Mouse (Mus musculus) adrenal gland (tissue): ENCODE measurements around the gene Selenok.

ENCODE experiments used
- intact Hi-C: fragments of 180-260 bp; cut with DNase I; formaldehyde crosslinking; loops from one replicate; pipeline ENCODE4 v1.15.1; 2025
- long read RNA-seq, 2 experiments: library from polyadenylated mRNA; unstranded; transcript quantifications; one replicate each; pipeline ENCODE4 v2.0.0; 2020; ENCODE audit warnings: borderline replicate concordance in 1 of 2; ENCODE audit not compliant: insufficient replicate concordance in 1 of 2

The Selenok gene
- long read RNA-seq, experiment 1, transcript Selenok-201 (5 exons, 1,678 nt) = major isoform, 180 of 185 reads
- long read RNA-seq, experiment 1, partial matches to known transcripts = 2 of 185 reads
- long read RNA-seq, experiment 1, other reads (novel, unspliced or antisense) = 3 of 185 reads
- long read RNA-seq, experiment 2, transcript Selenok-201 (5 exons, 1,678 nt) = major isoform, 306 of 312 reads
- long read RNA-seq, experiment 2, partial matches to known transcripts = 1 of 312 reads
- long read RNA-seq, experiment 2, other reads (novel, unspliced or antisense) = 5 of 312 reads

DNA sequence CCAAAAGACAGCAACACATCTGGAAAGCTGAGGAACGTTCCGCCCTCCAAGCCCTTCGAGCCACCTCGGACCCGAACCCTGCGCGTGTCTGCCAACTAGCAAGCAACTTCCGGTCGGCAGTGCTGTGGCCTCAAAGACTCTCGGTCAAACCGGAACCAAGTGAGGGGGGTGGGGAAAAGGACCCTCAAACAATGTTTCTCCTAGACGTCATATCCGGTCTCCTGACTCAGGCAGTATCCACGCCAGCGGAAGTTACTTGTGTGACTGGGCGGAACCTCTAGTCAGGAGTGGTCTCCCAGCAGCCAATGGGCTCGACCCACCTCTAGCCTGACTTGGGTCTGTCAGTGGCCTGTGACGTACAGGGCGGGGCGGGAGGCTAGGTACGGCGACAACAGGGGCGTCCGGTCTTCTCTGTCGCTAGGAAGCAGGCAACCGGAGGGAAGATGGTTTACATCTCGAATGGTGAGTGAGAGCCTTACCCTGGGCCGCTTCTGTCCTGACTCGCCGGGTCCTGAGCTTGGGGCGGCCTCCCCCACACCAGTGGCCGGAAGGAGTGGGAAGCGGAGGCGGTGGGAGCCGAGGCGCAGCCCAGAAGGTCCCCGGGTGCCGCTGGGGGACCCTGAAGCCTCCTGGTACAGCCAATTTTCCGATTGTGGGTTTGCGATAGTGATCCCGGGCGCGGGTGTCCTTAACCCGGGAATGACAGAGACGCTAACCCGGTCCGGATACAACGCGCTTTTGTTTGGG lies at the start of gene Selenok:
Selenok (plus strand) TSS at position 234 of the 747 bp plus-strand sequence.
- intact Hi-C loops = no loop called here

DNA sequence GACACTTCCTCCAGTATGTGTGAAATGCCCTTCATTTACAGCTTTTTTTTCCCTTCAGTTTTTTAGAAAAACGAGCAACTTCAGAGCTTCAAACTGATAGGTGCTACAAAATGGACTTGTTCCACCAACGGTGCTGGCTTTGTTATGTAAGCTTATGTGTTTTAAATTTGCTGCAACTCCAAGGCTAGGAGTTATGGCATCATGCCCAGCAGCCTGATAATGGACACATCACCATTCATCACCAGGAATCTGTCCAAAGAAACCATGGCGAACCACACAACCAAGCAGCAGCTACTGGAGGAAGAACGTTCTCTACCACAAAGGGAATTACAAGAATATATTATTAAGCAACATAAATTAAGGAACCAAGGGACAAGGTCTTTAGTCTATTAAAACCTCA lies 39.1 kb upstream of the Selenok start:
- intact Hi-C loops = no loop called here

DNA sequence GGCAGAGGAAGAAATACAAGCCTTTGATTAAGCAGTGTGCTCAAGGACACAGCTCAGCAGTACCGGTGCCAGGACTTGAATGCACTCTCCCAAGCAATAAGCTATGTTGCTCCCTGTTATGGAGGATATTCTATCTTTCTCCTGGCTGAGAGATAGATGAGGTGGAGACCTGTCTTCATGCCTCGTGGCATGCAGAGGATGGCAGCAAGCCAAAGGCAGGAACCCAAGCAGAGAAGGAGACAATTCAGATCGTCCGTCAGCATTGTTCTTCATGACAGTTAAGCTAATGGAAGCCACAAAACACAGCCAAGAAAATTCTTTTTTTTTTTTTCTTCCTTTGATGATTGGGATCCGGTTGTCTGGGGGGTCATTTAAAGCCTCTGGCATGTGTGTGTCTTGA lies 32.6 kb upstream of the Selenok start:
- intact Hi-C loops = no loop called here

DNA sequence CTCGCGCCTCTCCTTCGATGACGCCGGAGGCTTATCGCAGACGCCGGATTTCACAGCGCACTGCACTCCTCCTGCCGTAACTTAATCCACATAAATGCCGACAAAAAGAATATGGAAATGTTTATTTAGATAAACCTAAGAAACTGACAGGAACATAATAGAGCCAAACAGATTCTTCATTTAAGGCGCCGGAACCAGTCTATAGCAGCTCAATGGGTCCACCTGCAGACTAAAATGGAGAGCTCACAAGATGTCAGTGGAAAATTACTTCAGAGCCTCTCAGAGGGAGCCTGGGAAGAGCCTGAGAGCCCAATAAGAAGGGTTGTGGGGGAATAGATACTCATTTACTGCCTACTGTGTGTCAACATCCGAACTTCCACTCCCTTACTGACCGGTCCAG lies 30.6 kb upstream of the Selenok start:
- intact Hi-C loops = no loop called here

DNA sequence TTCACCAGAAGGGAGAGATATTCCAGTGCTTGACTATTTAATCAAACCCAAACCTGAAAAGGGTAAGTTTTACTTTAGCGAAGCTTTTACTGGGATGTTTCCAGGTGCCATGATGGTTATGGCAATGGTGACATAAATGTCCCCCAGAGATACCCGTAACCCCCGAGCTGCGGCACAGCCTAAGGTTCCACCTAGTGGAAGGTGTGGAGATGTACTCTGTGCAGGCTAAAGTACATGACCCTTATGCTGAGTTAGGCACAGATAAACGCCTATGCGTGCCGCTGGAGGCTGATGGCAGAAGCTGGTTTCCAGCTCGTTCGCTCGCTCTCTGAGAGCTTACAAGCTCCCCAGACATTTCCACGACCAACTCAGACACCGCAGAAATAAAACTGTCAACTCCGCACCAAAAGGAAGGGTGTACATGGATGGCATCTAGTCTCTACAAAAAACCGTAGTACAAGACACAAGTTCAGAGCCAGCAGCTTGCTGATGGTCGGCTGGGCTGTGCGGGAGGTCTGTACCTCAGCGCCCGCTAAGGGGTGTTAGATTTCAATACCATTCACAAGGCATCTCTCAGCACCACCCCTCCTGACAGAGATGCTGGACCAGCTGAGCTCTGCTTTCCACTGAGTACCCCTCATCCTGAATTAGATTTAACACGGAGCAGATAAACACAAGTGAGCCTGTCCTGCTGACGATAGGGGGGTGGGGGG lies 28.4 kb upstream of the Selenok start:
- intact Hi-C loops = loop anchor here (2.0 to 5.0 kb wide), 3 partner anchors 217 to 497 kb away; partner anchors contain the start of gene Cacna2d3

DNA sequence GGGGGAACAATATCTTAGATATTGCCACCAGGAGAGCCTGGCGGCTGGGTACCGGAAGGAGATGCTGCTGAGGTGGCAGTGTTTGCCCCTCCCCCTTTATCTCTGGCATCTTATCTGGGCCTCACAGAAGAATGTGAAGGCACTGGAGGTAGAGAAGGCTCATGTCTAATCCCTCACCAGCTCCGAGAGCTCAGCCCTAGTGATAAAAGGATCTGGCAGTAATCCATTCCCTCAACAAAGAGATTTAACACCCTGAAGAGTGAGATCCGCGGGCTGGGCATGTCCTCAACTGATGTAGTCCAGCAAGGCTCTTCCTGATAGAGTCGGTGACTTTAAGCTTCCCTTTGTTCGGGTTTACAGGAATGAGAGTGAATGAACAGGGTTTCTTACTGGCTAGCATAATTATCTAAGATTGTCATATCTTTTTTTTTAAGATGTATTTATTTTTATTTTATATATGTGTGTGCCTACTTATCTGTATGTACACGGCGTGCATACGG lies 27.7 kb upstream of the Selenok start:
- intact Hi-C loops = loop anchor here (2.0 to 5.0 kb wide), 3 partner anchors 218 to 498 kb away; partner anchors contain the start of gene Cacna2d3

DNA sequence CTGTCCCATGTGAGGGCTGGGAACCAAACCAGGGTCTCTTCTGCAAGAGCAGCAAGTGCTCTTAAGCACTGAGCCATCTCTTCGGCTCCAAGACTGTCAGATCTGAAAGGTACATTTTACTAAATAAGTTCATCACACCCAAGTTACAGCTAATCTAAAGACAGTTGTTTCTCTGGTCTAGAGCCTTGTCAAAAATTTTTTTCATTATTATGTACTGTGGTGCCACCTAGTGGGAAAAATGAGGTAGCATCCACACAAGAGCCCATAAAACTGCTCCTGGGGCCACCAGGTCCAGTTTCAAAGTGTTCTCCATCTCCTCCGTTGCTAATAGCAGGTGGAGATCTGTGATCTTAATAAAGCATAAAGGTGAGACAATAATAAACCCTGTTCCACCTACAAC lies 27.2 kb upstream of the Selenok start:
- intact Hi-C loops = loop anchor here (2.0 to 5.0 kb wide), 3 partner anchors 219 to 498 kb away; partner anchors contain the start of gene Cacna2d3

DNA sequence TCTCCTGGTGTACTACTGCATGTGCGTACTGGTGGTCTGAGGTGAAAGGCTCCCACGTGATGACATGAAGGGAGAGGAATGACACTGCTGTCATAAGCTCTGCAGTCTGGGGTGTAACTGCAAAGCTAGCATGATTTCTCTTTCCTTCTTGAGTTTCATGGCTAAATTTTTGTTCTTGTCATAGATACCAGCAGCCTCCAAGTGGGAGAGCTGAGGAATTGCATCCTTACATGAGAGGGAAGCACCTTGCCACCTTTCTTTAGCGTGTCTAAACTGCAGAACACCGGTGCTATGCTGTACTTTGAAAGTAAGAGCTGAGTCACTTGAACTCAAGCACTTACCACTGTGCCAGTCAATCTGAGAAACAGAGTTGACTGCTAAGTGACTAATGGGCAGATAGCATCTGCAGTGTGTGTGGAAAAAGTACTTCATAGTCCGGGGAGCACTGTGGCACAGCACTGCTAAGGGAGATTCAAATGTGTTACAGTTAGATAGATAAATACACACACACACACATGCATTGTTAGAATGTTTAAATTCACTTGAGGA lies 21.3 kb upstream of the Selenok start:
- intact Hi-C loops = no loop called here

DNA sequence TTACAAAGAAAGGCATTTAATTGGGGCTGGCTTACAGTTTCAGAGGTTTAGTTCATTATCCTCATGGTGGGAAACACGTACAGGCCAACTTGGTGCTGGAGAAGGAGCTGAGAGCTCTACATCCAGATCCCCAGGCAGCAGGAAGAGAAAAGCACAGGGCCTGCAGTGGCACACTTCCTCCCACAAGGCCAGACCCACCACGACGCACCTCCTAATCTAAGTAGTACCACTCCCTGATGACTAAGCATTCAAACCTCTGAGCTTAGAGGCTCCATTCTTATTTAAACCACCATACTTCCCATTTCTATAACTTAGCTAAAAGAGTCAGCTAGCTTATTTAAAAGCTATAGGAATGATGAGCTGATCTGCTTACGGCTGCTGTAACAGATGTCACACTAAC lies 17.3 kb upstream of the Selenok start:
- intact Hi-C loops = no loop called here

DNA sequence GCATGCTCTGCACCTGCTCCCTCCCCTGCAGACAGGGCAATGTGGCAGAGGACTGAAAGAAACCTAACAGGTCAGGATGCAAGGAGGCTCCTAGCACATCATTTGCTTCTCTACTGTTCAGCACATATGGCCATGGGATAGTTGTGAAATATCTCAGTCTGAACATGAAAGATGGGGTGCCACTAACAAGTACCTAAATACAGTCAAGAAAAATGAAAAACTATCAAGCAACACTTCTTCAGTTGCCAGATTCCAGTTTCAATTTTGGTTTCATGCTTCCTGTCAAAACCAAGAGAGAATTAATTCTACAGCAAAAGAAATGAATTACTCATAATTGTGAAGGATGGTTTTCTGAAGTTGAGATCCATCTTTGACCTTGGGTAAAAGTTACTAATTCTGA lies 10.7 kb upstream of the Selenok start:
- intact Hi-C loops = no loop called here

DNA sequence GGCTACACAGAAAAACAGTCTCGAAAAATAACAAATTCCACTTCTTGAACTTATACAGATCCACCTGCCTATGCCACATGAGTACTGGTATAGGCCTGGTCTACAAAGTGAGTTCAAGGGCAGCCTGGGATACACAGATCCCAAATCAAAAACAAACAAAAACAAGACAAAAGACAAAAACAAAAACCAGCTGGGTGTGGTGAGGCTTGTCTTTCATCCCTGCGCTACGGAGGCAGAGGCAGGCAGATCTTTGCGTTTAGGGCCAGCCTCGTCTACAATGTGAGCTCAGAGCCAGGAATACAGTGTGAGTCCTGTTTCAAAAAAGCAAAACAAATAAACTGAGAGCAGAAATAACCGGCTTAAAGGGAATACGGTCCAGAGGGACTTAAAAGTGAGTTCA lies 497 bp upstream of the Selenok start:
- intact Hi-C loops = no loop called here

DNA sequence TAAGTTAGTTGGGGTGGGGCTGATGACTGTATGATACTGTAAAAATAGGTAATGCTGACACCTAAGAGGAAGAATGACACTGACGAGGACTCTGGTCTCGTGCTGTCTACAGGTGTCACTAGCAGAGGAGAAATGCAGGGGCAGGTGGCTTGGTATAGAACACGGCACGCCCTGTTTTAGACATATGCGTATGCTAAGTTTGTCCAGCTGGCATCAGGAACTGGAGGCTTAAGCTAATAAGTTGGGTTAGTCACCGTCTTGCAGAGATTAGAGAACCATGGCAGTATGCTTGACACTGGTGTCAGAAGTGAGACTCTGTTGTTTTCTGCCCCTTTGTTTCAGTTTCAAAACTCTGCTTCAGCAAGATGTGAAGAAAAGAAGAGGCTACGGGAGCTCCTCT lies 3.3 kb downstream of the Selenok start:
- intact Hi-C loops = no loop called here

DNA sequence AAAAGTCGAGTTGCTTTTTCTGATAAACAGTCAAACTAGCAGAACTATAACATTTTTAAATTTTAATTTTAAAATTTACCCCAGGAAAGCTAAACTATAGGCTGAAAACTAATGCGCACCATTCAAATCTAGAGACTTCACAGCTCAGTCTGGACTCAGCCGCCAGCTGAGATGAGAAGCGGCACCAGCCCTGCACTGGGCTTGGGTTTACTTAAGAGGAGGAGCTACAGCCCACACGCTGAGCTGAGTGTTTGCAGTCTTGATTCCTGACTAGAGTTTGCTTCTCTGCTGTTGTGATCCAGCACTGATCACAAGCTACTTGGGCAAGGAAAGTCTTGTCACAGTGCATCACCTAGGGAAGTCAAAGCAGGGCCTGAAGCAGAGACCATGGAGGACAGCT lies 3.9 kb downstream of the Selenok start:
- intact Hi-C loops = no loop called here

DNA sequence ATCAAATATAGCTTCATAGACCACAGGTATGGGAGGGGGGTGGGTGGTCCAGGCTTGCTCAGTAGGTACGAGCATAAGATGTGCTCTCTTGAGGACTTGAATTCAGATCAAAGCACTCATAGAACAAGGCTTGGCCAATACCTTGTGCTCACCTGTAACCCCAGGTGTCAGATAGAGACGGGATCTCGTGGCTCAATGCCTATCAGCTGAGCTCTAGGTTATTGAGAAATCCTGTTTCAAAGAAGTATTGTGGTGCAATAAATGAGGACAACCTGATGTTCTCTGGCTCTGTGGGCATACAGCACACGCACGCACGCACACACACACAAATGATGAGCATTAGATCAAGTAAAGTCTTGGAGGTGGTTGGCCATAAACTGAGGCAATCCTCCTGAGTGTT lies 8.8 kb downstream of the Selenok start:
- intact Hi-C loops = no loop called here

DNA sequence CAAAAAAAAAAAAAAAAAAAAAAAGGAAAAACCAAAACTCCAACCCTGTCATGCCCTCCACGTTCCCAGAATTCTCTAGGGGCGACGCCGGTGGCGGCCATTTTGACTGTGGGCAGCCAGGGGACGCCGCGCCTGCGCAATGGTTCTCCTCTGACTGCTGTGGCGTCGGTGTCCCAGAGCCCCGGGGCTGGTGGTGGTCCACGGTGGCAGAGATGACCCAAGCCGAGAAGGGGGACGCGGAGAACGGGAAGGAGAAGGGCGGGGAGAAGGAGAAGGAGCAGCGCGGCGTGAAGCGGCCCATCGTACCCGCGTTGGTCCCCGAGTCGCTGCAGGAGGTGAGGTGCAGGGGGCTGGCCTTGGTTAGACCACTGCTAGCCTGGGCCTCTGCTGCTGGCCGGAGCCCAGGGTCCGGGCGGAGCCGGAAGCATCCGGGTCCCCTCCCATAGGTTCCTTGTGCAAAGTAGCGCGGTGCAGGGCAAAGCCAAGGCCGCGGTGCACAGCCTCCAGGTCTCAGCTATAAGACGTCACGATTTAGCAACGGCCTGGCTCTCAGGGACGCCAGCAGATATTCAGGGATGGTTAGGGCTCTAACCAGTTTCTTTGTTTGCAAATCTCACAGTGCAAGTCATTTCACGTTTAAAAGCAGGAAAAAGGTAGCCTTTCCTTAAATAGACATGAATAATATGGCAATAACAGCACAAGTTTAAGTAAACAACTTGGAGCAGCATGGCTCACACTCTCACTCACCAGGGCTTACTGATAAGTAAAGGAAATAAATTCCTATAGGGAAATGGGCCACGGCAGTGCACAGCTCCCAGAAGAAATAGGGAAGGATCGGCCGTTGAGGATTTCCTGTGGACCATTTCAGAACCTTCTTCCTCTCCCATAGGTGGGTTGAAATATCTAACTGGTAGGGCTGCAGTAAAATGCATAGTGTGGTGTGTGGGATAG lies 10.4 kb downstream of the Selenok start, which contains the start of gene Actr8:
Actr8 (plus strand) TSS at position 84 of the 951 bp plus-strand sequence.
- intact Hi-C loops = no loop called here

DNA sequence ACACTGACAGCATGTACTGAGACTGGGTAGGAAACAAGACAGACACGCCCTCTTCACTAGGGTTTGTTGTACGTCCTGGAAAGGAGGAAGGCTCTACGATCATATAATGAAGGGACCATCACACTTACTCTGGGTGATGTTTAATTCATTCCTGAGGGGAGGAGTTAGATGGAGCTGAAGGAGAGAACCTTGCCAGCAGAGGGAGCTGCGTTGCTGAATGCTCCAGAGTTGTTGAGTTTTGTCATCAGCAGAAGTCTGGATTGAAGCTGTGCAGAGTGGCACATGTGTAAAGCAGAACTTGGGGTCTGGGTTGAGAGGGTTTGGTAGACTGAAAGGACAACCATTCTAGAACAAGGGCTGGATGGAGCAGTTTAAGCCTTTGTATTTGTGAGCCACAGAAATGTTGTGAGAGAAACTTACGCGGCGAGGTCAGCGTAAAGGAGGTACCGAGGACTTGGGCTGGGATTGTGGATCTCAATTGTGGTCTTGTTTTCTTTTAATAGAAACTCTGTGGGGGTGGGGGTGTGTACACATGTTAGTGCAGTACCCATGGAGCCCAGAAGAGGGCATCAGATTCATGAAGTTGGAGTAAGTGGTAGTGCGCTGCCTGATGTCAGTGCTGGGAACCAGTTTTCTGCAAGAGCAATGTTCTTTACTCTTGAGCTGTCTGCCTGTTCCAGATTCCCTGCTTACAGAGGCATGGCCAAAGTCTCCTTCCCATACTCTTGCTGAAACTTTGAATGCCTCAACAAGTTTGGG lies 12.5 kb downstream of the Selenok start:
- intact Hi-C loops = loop anchor here (10.0 kb wide), 1 partner anchor 494 kb away; the partner anchor contains the start of gene Dcp1a

DNA sequence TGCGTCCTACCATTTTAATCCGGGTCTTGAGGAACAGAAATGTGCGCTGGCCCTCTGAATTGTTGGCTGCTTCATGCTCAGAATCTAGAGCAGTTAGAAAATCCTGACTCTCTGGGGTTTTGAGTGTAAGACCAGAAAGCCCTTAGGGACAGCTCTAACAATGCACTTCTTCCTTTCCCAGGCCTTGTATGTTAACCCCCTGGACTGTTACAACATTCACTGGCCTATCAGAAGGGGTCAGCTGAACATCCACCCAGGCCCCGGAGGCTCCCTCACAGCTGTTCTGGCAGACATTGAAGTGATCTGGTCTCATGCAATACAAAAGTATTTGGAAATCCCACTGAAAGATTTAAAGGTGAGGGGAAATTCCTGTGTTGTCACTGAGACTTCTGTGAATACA lies 18.0 kb downstream of the Selenok start:
- intact Hi-C loops = loop anchor here (10.0 kb wide), 1 partner anchor 489 kb away; the partner anchor contains the start of gene Dcp1a

DNA sequence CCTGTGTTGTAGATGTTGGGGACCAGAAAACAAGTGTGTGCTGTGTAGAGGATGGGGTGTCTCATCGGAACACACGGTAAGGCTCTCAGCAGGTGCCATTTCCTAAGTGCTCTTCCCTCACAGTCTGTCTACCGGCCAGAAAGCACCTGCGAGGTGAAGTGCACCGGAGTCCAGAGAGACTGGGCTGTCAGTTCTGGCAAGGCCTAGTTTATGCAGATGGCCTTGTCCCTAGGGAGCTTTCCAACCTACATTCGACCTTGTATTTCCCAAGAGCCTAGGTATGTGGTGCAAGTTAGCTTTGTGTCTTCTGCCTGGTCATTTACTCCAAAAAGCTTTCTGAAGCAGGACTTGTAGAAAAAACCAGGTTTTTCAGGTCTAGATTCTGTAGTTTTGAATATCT lies 19.2 kb downstream of the Selenok start:
- intact Hi-C loops = loop anchor here (10.0 kb wide), 1 partner anchor 488 kb away; the partner anchor contains the start of gene Dcp1a

DNA sequence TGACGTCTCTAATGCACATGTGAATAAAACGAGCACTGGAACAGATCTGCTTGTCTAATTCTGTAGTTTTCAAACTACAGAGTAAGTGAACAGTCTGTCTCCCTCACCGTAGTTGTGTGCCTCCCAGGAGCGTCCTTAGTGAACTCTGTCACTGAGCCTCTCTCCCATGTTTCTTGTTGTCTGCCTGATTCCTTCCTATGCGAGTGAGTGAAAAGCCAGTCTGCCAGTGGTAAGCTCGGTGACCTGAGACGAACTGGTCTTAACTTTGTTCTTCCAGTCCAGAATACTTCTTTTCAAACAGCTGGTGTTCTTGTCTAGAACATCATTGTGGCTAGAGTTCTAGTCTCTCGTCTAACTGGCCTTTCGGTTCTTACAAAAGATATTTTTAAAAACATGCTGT lies 19.6 kb downstream of the Selenok start:
- intact Hi-C loops = loop anchor here (10.0 kb wide), 1 partner anchor 487 kb away; the partner anchor contains the start of gene Dcp1a
